Mouse (Mus musculus) left cerebral cortex, postnatal 14 days (tissue): ENCODE measurements around the gene Spi1. TPM values are rescaled to one million over a fixed set of nuclear protein-coding genes. Genes with fewer than 3 reads are reported as not detected.
"Not testable (repeated sequence)": the region's sequence is repeated elsewhere in the genome, so short reads cannot be mapped to it uniquely, and the experiment has no call there.

Experiments used
- DNase-seq, 2 experiments: peaks; one replicate each; pipeline ENCODE4 v3.0.0; 2021 to 2022; ENCODE audit warnings: low spot score in 2 of 2, mixed read lengths in 1 of 2
- intact Hi-C: fragments of 180-260 bp; cut with DNase I; formaldehyde crosslinking; loops from one replicate; pipeline ENCODE4 v1.15.1; 2025
- total RNA-seq, 2 experiments: library from RNA; stranded (reverse); gene quantifications; 2 replicates each; pipeline ENCODE4 v1.2.3; 2021

Gene Spi1
- total RNA-seq, 2 experiments from 2014 or later, result 4.3 to 4.7 TPM

GRCm38 (mm10) chr2:91086392-91087237 lies 4.4 kb downstream of the Spi1 start:
- intact Hi-C loops, result no loop called here
- DNase-seq, result no peak

GRCm38 (mm10) chr2:91087453-91087852 lies 5.3 kb downstream of the Spi1 start:
- intact Hi-C loops, result no loop called here

GRCm38 (mm10) chr2:91088987-91089386 lies 6.8 kb downstream of the Spi1 start:
- intact Hi-C loops, result no loop called here
- no peak for DNase-seq

More at GRCm38 (mm10) chr2:91087453-91087852, 5.3 kb downstream of the Spi1 start:
- no peak for DNase-seq

GRCm38 (mm10) chr2:91090208-91090607 lies 8.0 kb downstream of the Spi1 start:
- intact Hi-C loops, result no loop called here
- no peak for DNase-seq

GRCm38 (mm10) chr2:91090827-91091226 lies 8.6 kb downstream of the Spi1 start:
- intact Hi-C loops, result no loop called here
- DNase-seq, result peak in 1 of 2 experiments; percentile 44

- intact Hi-C loops, result no loop called here
Measured at GRCm38 (mm10) chr2:91096524-91096923, 14.3 kb downstream of the Spi1 start.

GRCm38 (mm10) chr2:91097015-91097414 lies 14.8 kb downstream of the Spi1 start:
- intact Hi-C loops, result no loop called here
- DNase-seq, result no peak

More at GRCm38 (mm10) chr2:91096524-91096923, 14.3 kb downstream of the Spi1 start:
- DNase-seq, result no peak

- no peak for DNase-seq
- intact Hi-C loops, result no loop called here
Measured at GRCm38 (mm10) chr2:91098156-91098555, 16.0 kb downstream of the Spi1 start.

- intact Hi-C loops, result loop anchor here (1.0 to 5.0 kb wide), 2 partner anchors 31 to 234 kb away; partner anchors contain the start of gene Slc39a13
- peak; percentile 88 to 93 for DNase-seq
Measured at GRCm38 (mm10) chr2:91101124-91101740, 19.0 kb downstream of the Spi1 start.

- intact Hi-C loops, result no loop called here
- DNase-seq, result no peak
Measured at GRCm38 (mm10) chr2:91108156-91108555, 26.0 kb downstream of the Spi1 start.

GRCm38 (mm10) chr2:91109241-91109640 lies 27.1 kb downstream of the Spi1 start:
- intact Hi-C loops, result no loop called here
- DNase-seq, result no peak

- intact Hi-C loops, result loop anchor here (10.0 kb wide), 1 partner anchor 125 kb away; the partner anchor contains the start of gene Ddb2
- no peak for DNase-seq
Measured at GRCm38 (mm10) chr2:91109807-91110385, 27.7 kb downstream of the Spi1 start.

- intact Hi-C loops, result loop anchor here (10.0 kb wide), 1 partner anchor 124 kb away; the partner anchor contains the start of gene Ddb2
- no peak for DNase-seq
Measured at GRCm38 (mm10) chr2:91110429-91110828, 28.2 kb downstream of the Spi1 start.

GRCm38 (mm10) chr2:91111832-91112231 lies 29.6 kb downstream of the Spi1 start:
- intact Hi-C loops, result loop anchor here (10.0 kb wide), 1 partner anchor 123 kb away; the partner anchor contains the start of gene Ddb2
- not testable (repeated sequence) for DNase-seq

GRCm38 (mm10) chr2:91112491-91112890 lies 30.3 kb downstream of the Spi1 start:
- intact Hi-C loops, result loop anchor here (10.0 kb wide), 1 partner anchor 122 kb away; the partner anchor contains the start of gene Ddb2
- DNase-seq, result no peak

- intact Hi-C loops, result loop anchor here (10.0 kb wide), 1 partner anchor 121 kb away; the partner anchor contains the start of gene Ddb2
Measured at GRCm38 (mm10) chr2:91113334-91113733, 31.1 kb downstream of the Spi1 start.

GRCm38 (mm10) chr2:91113852-91114251 lies 31.7 kb downstream of the Spi1 start:
- intact Hi-C loops, result loop anchor here (10.0 kb wide), 1 partner anchor 121 kb away; the partner anchor contains the start of gene Ddb2
- no peak for DNase-seq

More at GRCm38 (mm10) chr2:91113334-91113733, 31.1 kb downstream of the Spi1 start:
- no peak for DNase-seq

GRCm38 (mm10) chr2:91114781-91115577 lies 32.8 kb downstream of the Spi1 start:
- intact Hi-C loops, result loop anchor here (10.0 kb wide), 1 partner anchor 120 kb away; the partner anchor contains the start of gene Ddb2
- DNase-seq, result peak; percentile 91 to 93

GRCm38 (mm10) chr2:91115578-91115970 lies 33.4 kb downstream of the Spi1 start:
- intact Hi-C loops, result loop anchor here (10.0 kb wide), 1 partner anchor 119 kb away; the partner anchor contains the start of gene Ddb2
- DNase-seq, result no peak
